Mouse (Mus musculus) liver, postnatal 0 days (tissue): ENCODE measurements at regions not wholly inside any gene's neighbourhood (a gene's known extent, or its start where the extent isn't known, plus 50 kb on each side); places are given as distances from the start of the nearest gene placed in this dataset.

ENCODE experiments used
- CTCF ChIP-seq: sonication (generic); IDR thresholded peaks from 2 replicates; pipeline ENCODE4 v1.5.1; 2016; ENCODE audit warnings: antibody characterized with exemption, low read depth
- EP300 ChIP-seq: IDR thresholded peaks from 2 replicates; pipeline ENCODE4 v1.6.1; 2016; ENCODE audit warnings: antibody characterized with exemption, low read depth, mild to moderate bottlenecking

DNA sequence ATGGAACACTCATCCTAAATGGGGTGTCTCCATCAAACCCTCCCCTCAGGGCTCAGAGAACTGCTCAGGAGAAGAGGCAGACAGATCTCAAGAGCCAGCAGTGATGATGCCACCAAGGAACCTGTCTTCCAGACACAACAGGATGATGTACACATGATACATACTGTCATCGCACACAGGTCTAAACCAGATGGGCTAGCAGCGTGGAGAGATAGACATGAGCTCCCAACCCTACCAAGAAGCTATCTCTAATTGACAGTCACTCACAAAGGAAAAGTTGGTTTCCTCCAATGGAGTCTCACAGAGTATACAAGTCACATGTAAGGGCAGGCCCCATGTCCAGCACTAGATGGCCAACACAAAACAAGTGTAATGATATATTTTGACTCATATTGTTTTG is 139.9 kb downstream of the Cdca7 start:
- no peak for TF ChIP-seq CTCF
- TF ChIP-seq EP300 = no peak
